Mouse (Mus musculus): ENCODE results near the gene Disp1.

- no peak for TF ChIP-seq CTCF (IDR thresholded peaks at IDR 0.05; ENCODE audit: low read depth, low read length)
- TF ChIP-seq POLR2A (IDR thresholded peaks at IDR 0.05; ENCODE audit: extremely low read depth, insufficient read depth, low read length), result no peak
These were observed 70.9 kb downstream of the Disp1 start for GRCm38 (mm10) chr1:183150379-183150840.
